Mouse (Mus musculus) lung, postnatal 10 days (tissue): ENCODE data around the gene Frs2.

Source experiments
- DNase-seq: peaks from one replicate; pipeline ENCODE4 v3.0.0; 2021

Gene Frs2

GRCm38 (mm10) chr10:117097116-117097698 lies 51.1 kb downstream of the Frs2 start:
- DNase-seq, result no peak

- no peak for DNase-seq
Observed at GRCm38 (mm10) chr10:117096096-117096495, 52.2 kb downstream of the Frs2 start.

DNA sequence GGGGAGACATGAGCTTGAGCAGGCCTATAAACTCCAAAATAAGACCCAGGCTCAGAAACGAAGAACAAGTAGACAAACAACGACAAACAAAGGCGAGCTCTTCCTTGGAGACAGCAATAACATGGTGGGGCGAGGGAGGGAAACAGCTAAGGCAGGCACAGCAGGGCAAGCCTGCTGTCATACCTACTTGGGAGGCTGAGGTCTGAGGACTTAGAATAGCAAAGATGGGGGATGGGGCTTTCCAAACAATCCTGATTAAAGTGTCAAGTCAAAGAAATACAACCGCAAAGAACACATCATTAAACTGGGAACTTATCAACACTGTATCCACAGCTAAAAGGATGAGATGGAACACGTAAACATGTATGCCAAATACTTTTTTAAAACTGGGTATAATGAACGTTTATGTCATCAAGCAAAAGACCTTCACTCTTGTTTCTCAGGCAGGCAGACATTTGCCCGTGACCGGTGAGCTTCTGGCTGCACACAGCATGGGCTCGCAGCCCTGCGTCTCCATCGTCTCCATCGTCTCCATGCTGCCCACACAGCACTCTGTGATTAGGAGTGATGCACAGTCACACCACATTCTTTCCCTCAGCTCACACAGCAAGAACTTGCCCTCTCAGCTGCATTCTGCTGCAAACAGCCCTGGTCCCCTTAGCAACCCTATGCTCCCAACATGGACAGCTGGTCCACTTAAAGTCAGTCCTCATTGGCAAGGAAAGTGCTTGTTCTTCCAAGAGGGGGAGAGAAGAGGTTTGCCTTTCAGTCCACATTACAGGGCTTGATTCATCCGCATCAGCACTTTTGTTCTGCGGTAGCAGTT lies 53.6 kb downstream of the Frs2 start:
- peak; percentile 79 for DNase-seq

DNA sequence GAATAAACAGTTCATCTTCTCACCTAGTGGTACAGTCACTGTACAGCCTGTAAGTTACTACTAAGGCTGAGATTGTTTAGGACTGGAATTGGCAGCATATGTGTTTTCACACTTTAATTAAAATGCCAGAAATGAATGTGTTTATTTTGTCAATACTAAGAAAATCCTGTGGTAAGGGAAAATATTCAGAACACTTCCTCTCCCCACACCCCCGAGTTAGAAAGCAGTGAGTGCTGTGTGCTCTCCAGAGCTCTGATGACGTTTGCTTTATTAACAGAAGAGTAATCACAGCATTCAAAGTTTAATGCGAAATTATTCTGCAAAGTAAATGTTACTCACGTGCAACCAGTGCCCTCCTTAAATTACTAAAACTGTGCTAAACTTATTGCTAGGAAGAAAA lies 58.7 kb downstream of the Frs2 start:
- peak; percentile 27 for DNase-seq

GRCm38 (mm10) chr10:117081914-117082359 lies 66.4 kb downstream of the Frs2 start:
- no peak for DNase-seq

DNA sequence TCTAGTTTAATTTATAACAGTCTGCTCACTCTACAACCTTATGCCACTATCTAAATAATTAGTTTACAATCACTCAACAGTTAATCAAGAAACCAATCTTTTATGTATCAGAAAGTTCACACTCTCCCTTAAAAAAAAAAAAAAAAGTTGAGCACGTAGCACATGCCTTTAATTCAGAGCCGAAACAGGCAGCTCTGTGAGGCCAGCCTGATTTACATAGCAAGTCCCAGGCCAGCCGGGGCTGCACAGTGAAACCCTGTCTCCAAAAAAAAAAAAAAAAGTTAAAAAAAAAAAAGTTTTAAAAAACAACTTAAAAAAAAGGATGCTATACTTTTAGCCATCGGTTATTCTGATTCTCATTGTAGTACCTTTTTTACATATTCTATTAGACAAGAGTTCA lies 67.0 kb downstream of the Frs2 start:
- no peak for DNase-seq

- DNase-seq, result peak; percentile 75
Observed at GRCm38 (mm10) chr10:117078284-117078683, 70.0 kb downstream of the Frs2 start.

DNA sequence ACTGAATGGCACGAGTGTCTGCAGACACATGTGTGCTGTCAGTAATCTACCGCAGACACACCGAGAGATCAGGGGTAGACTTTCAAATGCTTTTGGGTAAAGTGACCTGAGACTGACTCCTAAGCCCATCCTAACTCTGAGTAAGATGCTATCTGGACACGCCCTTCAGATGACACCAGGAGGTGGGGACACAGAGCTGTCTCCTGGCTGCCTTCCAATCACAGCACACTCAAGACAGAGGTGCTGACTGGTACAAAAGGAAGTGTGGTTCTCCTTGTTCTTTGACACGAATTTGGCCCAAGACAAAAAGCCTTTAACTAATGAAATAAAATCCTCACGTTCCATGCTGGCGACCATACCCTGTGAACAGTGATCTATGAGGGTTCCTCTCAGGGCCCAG lies 75.2 kb downstream of the Frs2 start:
- no peak for DNase-seq

DNA sequence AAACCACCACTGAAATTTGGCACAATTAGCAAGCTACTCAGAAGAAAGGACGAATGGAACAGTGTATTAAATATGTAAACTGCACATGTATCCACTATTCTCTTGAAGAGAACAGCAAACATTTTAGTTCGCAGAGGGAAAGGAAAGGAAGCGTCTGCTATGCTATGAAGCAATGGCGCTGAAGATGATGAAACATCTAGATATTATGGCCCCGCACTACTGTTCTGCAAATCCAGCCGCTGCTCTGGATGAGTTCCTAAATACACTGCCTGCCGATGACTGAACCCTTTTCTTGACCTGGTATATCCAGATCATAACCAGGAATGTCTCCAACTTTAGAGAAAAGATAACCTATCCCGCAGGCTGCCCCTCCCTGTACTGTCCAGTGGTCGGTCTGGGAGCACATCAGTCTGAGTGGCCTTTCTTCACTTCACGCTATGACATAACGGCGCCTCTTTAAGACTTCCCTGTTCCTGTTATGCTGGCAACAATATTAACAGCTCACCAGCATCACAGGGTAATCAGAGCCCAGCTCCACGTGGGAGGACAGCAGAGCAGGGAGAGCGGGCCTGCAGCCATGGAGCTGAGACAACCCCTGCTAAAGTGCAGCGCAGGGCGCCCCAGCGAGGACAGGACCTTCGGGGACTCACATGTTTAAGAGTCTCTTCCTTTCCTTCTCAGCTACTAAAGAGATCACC lies 76.0 kb downstream of the Frs2 start:
- peak; percentile 13 for DNase-seq

DNA sequence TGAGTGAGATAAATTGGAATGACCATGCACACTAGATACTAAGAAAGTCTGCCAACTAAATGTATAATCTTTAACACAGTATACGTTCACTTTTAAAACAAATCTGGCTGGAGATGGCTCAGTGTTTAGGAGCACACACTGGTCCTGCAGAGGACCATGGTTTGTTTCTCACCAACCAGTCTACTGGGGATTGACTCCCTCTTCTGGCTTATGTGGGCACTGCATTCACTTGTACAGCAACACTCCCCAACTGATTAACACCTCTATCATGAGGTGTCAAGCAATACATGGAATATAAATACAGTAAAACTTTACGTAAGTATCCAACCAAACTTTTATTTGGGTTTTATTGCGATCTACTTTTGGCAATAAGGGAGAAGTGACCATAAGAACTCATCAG lies 79.2 kb downstream of the Frs2 start:
- DNase-seq, result no peak

DNA sequence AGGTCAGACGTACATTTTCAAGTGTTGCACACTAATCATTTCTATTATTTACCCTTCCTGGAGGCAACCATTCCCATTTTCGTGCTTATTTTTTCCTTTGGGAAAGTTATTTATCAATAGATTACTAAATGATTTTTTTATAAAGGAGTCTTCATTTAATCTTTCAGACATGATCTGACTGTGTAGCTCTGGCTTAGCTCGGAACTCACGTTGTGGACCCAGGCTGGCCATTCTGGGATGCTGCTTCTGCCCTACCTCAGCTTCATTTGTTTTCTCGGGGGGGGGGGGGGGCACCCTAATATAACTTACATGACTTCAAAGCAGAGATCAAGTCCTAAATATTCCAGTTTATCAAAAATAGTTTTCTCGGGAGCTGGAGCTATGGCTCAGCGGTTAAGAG lies 84.3 kb downstream of the Frs2 start:
- no peak for DNase-seq

- DNase-seq, result peak; percentile 95
Observed at GRCm38 (mm10) chr10:117063254-117064021, 84.9 kb downstream of the Frs2 start, which contains the start of gene Cct2. Gene Cct2, minus strand, starts transcription at chr10:117063814.

GRCm38 (mm10) chr10:117062894-117063253 lies 85.5 kb downstream of the Frs2 start:
- DNase-seq, result no peak

- DNase-seq, result no peak
Observed at GRCm38 (mm10) chr10:117055668-117056067, 92.7 kb downstream of the Frs2 start.

DNA sequence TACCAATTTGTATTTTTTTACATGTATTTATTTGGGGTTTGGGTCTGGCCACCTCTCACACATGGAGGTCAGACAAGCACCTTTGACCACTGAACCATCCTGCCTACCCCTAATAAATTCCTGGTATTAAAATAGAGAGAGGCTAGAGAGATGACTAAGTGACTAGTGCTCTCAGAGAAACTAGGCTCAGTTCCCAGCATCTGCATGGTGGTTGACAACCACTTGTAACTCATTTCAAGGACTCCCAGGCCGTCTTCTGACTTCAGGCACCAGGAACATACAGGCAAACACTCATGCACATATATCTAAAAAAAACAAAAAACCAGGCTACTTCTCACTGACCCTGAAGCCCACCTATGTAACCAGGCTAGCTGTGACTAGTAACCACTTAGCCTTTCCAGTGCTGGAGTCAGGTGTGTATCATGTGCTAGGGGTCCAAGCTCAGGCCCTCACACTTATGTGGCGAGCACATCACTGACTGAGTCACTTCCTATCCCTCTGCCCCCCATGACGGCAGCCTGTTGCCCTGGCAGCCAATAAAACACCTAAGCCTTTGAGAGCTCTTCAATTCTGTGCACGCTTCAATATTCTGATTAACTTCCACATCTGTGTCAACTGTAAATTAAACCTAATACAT lies 98.3 kb downstream of the Frs2 start:
- no peak for DNase-seq

GRCm38 (mm10) chr10:117049253-117049652 lies 99.1 kb downstream of the Frs2 start:
- no peak for DNase-seq

DNA sequence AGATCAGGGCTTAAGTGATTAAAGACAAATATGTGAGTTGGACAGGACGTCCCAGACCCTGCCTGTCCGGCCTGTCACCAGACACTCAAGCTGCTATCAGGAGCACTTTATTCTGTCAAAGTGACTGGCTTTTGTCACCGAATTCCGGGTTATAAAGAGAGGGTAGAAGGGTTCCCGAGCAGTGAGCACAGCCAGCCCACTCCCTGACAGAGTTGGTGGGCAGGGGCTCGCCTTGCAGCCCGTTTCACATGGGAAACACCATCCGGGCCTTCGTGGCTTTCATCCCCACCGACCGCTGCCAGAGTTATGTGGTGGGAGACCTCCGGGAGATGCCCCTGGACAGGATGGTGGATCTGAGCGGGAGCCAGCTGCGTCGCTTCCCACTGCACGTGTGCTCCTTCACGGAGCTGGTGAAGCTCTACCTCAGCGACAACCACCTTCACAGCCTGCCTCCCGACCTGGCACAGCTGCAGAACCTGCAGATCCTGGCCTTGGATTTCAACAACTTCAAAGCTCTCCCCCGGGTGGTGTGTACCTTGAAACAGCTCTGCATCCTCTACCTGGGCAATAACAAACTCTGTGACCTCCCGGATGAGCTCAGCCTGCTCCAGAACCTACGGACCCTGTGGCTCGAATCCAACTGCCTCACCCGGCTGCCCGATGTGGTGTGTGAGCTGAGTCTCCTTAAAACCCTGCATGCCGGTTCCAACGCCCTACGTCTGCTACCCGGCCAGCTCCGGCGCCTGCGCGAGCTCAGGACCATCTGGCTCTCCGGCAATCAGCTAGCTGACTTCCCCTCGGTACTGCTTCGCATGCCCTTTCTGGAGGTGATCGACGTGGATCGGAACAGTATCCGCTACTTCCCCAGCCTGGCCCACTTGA lies 102.9 kb downstream of the Frs2 start, which contains the start of gene Lrrc10:
TSS of gene Lrrc10 (plus strand) at position 167 of the 882 bp plus-strand sequence.
- no peak for DNase-seq

GRCm38 (mm10) chr10:117043497-117044166 lies 104.7 kb downstream of the Frs2 start:
- DNase-seq, result peak; percentile 30

DNA sequence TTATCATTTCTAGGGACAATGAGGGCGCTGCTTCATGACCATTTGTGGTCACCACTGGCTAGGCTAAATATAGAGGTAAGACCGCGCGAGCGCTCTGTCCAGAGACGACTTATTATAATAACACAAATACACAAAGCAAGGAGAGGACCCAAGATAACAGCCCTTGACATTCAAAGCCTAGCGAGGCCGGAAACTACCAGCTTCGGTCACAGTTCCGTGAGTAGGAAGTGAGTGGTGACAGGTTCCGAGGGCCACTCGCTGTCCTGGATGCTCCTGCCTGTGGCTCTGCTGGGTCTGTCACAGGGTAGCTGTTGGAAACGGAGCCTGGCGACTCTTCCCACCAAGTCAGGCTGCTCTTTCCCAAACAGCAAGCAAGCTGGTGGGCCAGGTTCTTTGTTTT lies 106.0 kb downstream of the Frs2 start:
- DNase-seq, result peak; percentile 34

DNA sequence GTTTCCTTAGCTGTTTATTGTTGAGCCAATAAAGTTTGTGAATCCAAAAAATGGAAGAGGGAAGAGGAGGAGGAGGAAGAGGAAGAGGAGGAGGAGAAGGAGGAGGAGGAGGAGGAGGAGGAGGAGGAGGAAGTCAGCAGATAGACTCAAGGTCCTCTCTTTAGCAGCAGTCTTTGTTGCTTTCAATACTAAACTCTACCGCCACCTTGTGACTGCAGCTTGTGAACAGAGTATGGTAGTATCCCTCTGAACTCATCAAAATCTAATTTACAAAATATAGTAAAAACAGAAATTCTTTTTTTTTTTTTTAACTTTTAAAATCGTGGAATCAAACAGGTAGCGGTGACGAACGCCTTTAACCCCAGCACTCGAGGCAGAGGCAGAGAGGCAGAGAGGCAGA lies 108.0 kb downstream of the Frs2 start:
- DNase-seq, result peak; percentile 32

- peak; percentile 87 for DNase-seq
Observed at GRCm38 (mm10) chr10:117033785-117034184, 114.5 kb downstream of the Frs2 start.
